Mouse (Mus musculus): ENCODE data around the gene Mfsd8. TPM values are rescaled to one million over a fixed set of nuclear protein-coding genes. Genes with fewer than 3 reads are reported as not detected.
"Not testable (repeated sequence)": the region's sequence is repeated elsewhere in the genome, so short reads cannot be mapped to it uniquely, and the experiment has no call there.

The Mfsd8 gene
- polyA plus RNA-seq (2014; fragmentation: Nextera tagmentation; extraction: Ambion mirVana), result 7.2 and 7.8 TPM in 2 replicates

DNA sequence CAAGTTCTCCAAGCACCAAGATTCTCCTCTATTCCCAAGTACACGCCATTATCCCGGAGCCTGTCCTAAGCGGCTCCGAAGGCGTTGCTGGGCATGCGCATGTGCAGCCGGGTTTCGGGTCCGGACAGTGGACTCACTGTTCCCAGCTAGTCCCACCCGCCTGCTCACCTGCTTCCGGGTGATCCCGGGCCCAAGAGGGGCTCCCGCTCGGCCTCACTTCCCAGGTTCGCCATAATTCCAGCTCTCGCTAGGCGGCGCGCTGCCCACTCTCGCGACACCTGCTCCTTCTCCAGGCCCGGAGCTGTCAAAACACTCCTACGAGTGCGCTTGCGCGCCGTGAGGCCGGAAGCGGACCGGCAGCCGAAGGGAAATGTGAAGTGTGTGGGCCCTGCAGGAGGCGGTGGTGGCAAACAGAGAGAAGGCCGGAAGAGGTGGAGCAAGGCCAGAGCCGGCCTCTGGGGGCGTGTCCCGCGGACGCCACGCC is at the start of gene Mfsd8:
Gene Mfsd8, minus strand, starts transcription at position 414 of the 484 bp plus-strand sequence.
- not testable (repeated sequence) for H3K9me3 ChIP-seq (ENCODE audit: control insufficient read depth, low read depth, low read length); H3K27me3 ChIP-seq (ENCODE audit: control insufficient read depth, insufficient read depth, low read length); H3K36me3 ChIP-seq (ENCODE audit: control insufficient read depth, insufficient read depth, low read length); H3K4me1 ChIP-seq (ENCODE audit: control insufficient read depth, insufficient read depth, low read length)
- Histone ChIP-seq H3K27ac (ENCODE audit: low read length) (peak within 1 kb of the TSS; percentile 67), H3K4me2 (replicated peaks; ENCODE audit: low read depth, low read length) (peak within 1 kb of the TSS; percentile 53), H3K9ac (replicated peaks; ENCODE audit: low read depth, low read length) (peak within 1 kb of the TSS; percentile 36; the same call in 1 of the 2 replicates), H3K4me3 (ENCODE audit: low read depth, low read length) (peak within 1 kb of the TSS; percentile 38)
- peak; percentile 99 for ATAC-seq (ENCODE audit: insufficient number of reproducible peaks, insufficient read depth, low FRiP score, low read depth)
- WGBS, result under 1% methylated on average over 39 of the region's 39 CpGs

DNA sequence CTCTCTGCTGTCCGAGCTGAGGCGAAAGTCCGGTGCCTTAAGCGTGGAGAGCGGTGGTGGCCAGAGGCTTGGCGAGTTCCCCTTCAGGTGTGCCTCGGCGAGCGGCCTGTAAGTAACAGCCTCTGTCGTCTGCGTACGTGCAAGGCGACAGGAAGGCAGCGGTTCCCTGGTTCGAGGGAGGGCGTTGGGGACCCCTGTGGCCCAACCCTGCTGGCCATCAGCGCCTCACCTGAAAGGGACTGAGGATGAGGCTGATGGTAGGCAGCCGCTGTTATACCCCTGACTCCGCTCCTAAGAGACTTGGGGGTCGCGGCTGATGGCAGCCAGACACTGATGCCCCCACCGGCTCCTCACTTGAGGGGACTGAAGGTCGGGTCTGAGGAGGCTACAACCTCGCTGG is 47.6 kb upstream of the Mfsd8 start:
- WGBS, result 1% methylated on average over 19 of the region's 24 CpGs
- H3K27ac ChIP-seq (ENCODE audit: low read length); H3K27me3 ChIP-seq (ENCODE audit: control insufficient read depth, insufficient read depth, low read length); H3K9me3 ChIP-seq (ENCODE audit: control insufficient read depth, low read depth, low read length); H3K9ac ChIP-seq (replicated peaks; ENCODE audit: low read depth, low read length); ATAC-seq (ENCODE audit: insufficient number of reproducible peaks, insufficient read depth, low FRiP score, low read depth); H3K36me3 ChIP-seq (ENCODE audit: control insufficient read depth, insufficient read depth, low read length); H3K4me1 ChIP-seq (ENCODE audit: control insufficient read depth, insufficient read depth, low read length): not testable (repeated sequence)
- H3K4me3 ChIP-seq (ENCODE audit: low read depth, low read length), result peak overlapping the region; percentile 42
- peak overlapping the region; percentile 60 for H3K4me2 ChIP-seq (replicated peaks; ENCODE audit: low read depth, low read length)

- peak overlapping the region; percentile 55; the same call in 1 of the 2 replicates for H3K27ac ChIP-seq (ENCODE audit: low read length)
- peak overlapping the region; percentile 45 for H3K4me2 ChIP-seq (replicated peaks; ENCODE audit: low read depth, low read length)
- WGBS, result under 1% methylated on average over 38 of the region's 38 CpGs
- H3K27me3 ChIP-seq (ENCODE audit: control insufficient read depth, insufficient read depth, low read length); H3K9me3 ChIP-seq (ENCODE audit: control insufficient read depth, low read depth, low read length); H3K4me1 ChIP-seq (ENCODE audit: control insufficient read depth, insufficient read depth, low read length); H3K36me3 ChIP-seq (ENCODE audit: control insufficient read depth, insufficient read depth, low read length): not testable (repeated sequence)
- peak overlapping the region; percentile 28; the same call in 1 of the 2 replicates for H3K9ac ChIP-seq (replicated peaks; ENCODE audit: low read depth, low read length)
- peak; percentile 100 for ATAC-seq (ENCODE audit: insufficient number of reproducible peaks, insufficient read depth, low FRiP score, low read depth)
- H3K4me3 ChIP-seq (ENCODE audit: low read depth, low read length), result peak overlapping the region; percentile 42
Measured at GRCm38 (mm10) chr3:40893816-40894258, 47.2 kb upstream of the Mfsd8 start.

- ATAC-seq (ENCODE audit: insufficient number of reproducible peaks, insufficient read depth, low FRiP score, low read depth); H3K27ac ChIP-seq (ENCODE audit: low read length); H3K9ac ChIP-seq (replicated peaks; ENCODE audit: low read depth, low read length); H3K4me1 ChIP-seq (ENCODE audit: control insufficient read depth, insufficient read depth, low read length); H3K27me3 ChIP-seq (ENCODE audit: control insufficient read depth, insufficient read depth, low read length); H3K4me3 ChIP-seq (ENCODE audit: low read depth, low read length); H3K36me3 ChIP-seq (ENCODE audit: control insufficient read depth, insufficient read depth, low read length); H3K9me3 ChIP-seq (ENCODE audit: control insufficient read depth, low read depth, low read length); H3K4me2 ChIP-seq (replicated peaks; ENCODE audit: low read depth, low read length): not testable (repeated sequence)
- 92% methylated on average over 3 of the region's 3 CpGs for WGBS
Measured at GRCm38 (mm10) chr3:40853123-40853738, 6.5 kb upstream of the Mfsd8 start.

- not testable (repeated sequence) for H3K27ac ChIP-seq (ENCODE audit: low read length); H3K9ac ChIP-seq (replicated peaks; ENCODE audit: low read depth, low read length); ATAC-seq (ENCODE audit: insufficient number of reproducible peaks, insufficient read depth, low FRiP score, low read depth); H3K9me3 ChIP-seq (ENCODE audit: control insufficient read depth, low read depth, low read length); H3K4me1 ChIP-seq (ENCODE audit: control insufficient read depth, insufficient read depth, low read length); H3K36me3 ChIP-seq (ENCODE audit: control insufficient read depth, insufficient read depth, low read length); H3K27me3 ChIP-seq (ENCODE audit: control insufficient read depth, insufficient read depth, low read length); H3K4me2 ChIP-seq (replicated peaks; ENCODE audit: low read depth, low read length); H3K4me3 ChIP-seq (ENCODE audit: low read depth, low read length)
- 92% methylated on average over 2 of the region's 2 CpGs for WGBS
Measured at GRCm38 (mm10) chr3:40847936-40848335, 1.2 kb upstream of the Mfsd8 start.

GRCm38 (mm10) chr3:40847018-40847417 is 332 bp upstream of the Mfsd8 start:
- ATAC-seq (ENCODE audit: insufficient number of reproducible peaks, insufficient read depth, low FRiP score, low read depth); H3K4me1 ChIP-seq (ENCODE audit: control insufficient read depth, insufficient read depth, low read length); H3K36me3 ChIP-seq (ENCODE audit: control insufficient read depth, insufficient read depth, low read length); H3K27ac ChIP-seq (ENCODE audit: low read length); H3K9me3 ChIP-seq (ENCODE audit: control insufficient read depth, low read depth, low read length); H3K27me3 ChIP-seq (ENCODE audit: control insufficient read depth, insufficient read depth, low read length): not testable (repeated sequence)
- WGBS, result under 1% methylated on average over 16 of the region's 21 CpGs
- 0 out of 2 replicates have a peak overlapping the region, but pooled peaks have one; percentile 21 for H3K9ac ChIP-seq (replicated peaks; ENCODE audit: low read depth, low read length)
- peak overlapping the region; percentile 38 for H3K4me3 ChIP-seq (ENCODE audit: low read depth, low read length)
- peak overlapping the region; percentile 49 for H3K4me2 ChIP-seq (replicated peaks; ENCODE audit: low read depth, low read length)

DNA sequence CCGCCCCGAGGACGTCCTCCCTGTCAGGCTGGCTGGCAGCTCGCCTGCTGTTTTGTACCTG is 101 bp upstream of the Mfsd8 start, which contains the start of gene Abhd18:
Gene Abhd18, plus strand, starts transcription at position 14 of the 61 bp plus-strand sequence.
- Histone ChIP-seq H3K4me3 (ENCODE audit: low read depth, low read length) (peak within 1 kb of the TSS; percentile 38), H3K4me2 (replicated peaks; ENCODE audit: low read depth, low read length) (peak within 1 kb of the TSS; percentile 53), H3K27ac (ENCODE audit: low read length) (peak within 1 kb of the TSS; percentile 67), H3K9ac (replicated peaks; ENCODE audit: low read depth, low read length) (peak within 1 kb of the TSS; percentile 36; the same call in 1 of the 2 replicates)
- WGBS, result 0% methylated on average over 1 of the region's 4 CpGs
- ATAC-seq (ENCODE audit: insufficient number of reproducible peaks, insufficient read depth, low FRiP score, low read depth); H3K9me3 ChIP-seq (ENCODE audit: control insufficient read depth, low read depth, low read length); H3K27me3 ChIP-seq (ENCODE audit: control insufficient read depth, insufficient read depth, low read length); H3K4me1 ChIP-seq (ENCODE audit: control insufficient read depth, insufficient read depth, low read length); H3K36me3 ChIP-seq (ENCODE audit: control insufficient read depth, insufficient read depth, low read length): not testable (repeated sequence)

- 77% methylated on average over 5 of the region's 6 CpGs for WGBS
- ATAC-seq (ENCODE audit: insufficient number of reproducible peaks, insufficient read depth, low FRiP score, low read depth); H3K9me3 ChIP-seq (ENCODE audit: control insufficient read depth, low read depth, low read length); H3K36me3 ChIP-seq (ENCODE audit: control insufficient read depth, insufficient read depth, low read length); H3K27ac ChIP-seq (ENCODE audit: low read length); H3K4me1 ChIP-seq (ENCODE audit: control insufficient read depth, insufficient read depth, low read length); H3K9ac ChIP-seq (replicated peaks; ENCODE audit: low read depth, low read length); H3K27me3 ChIP-seq (ENCODE audit: control insufficient read depth, insufficient read depth, low read length): not testable (repeated sequence)
- Histone ChIP-seq H3K4me2 (replicated peaks; ENCODE audit: low read depth, low read length) (peak overlapping the region; percentile 53), H3K4me3 (ENCODE audit: low read depth, low read length) (peak overlapping the region; percentile 38; the same call in 1 of the 2 replicates)
Measured at GRCm38 (mm10) chr3:40845521-40845920, 1.2 kb downstream of the Mfsd8 start.

GRCm38 (mm10) chr3:40813275-40813674 is 33.4 kb downstream of the Mfsd8 start:
- Histone ChIP-seq H3K9ac (replicated peaks; ENCODE audit: low read depth, low read length) (no peak overlapping the region), H3K27me3 (ENCODE audit: control insufficient read depth, insufficient read depth, low read length) (no peaks in the 10 kb centered on the region), H3K4me3 (ENCODE audit: low read depth, low read length) (no peak overlapping the region), H3K9me3 (ENCODE audit: control insufficient read depth, low read depth, low read length) (no peaks in the 10 kb centered on the region), H3K4me2 (replicated peaks; ENCODE audit: low read depth, low read length) (no peak overlapping the region), H3K4me1 (ENCODE audit: control insufficient read depth, insufficient read depth, low read length) (no peaks in the 10 kb centered on the region), H3K36me3 (ENCODE audit: control insufficient read depth, insufficient read depth, low read length) (peaks cover 60% of the 10 kb centered on the region), H3K27ac (ENCODE audit: low read length) (no peak overlapping the region)
- 95% methylated on average over 2 of the region's 2 CpGs for WGBS
- no peak for ATAC-seq (ENCODE audit: insufficient number of reproducible peaks, insufficient read depth, low FRiP score, low read depth)
